Mouse (Mus musculus) heart, adult 9 months (tissue): Measurements from ENCODE around the gene Cacng8.
A peak's percentile ranks its signal among the peaks of the same experiment; 100 is the strongest.

ENCODE experiments used
- DNase-seq, 2 experiments: peaks; one replicate each; pipeline ENCODE4 v3.0.0; 2022; ENCODE audit warnings: low spot score in 2 of 2

The Cacng8 gene

GRCm38 (mm10) chr7:3390413-3391080 is at the start of gene Cacng8:
Gene Cacng8 (plus strand): TSS chr7:3390683.
- no peak for DNase-seq

DNA sequence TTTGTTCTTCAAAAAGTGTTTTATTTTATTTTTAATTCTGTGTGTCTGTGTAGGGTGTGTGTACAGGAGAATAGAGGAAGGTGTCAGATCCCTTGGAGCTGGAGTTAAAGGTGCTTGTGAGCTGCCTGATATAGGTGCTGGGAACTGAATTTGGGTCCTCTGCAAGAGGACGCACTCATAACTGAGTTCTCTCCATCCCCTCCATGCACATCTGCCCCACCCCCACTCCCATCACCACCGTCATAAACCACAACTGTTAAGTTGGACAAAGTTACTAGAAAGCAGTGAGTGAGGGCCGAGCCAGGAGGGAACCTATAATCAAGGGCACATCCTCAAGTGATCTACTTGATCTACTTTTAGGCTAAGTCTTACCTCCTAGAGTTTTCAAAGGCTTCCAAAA is 46.6 kb upstream of the Cacng8 start:
- no peak for DNase-seq

DNA sequence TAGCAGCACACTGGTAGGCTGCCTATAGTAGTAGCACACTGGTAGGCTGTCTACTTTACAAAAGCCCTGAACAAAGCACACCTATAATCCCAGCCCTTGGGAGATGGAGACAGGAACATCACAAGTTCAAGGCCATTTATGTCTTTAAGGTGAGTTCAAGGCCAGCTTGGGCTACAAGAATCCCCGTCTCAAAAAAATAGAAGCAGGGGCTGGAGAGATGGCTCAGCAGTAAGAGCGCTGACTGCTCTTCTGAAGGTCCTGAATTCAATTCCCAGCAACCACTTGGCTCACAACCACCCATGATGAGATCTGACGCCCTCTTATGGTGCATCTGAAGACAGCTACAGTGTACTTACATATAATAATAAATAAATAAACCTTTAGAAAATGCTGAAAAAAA is 45.2 kb upstream of the Cacng8 start:
- DNase-seq, result no peak

DNA sequence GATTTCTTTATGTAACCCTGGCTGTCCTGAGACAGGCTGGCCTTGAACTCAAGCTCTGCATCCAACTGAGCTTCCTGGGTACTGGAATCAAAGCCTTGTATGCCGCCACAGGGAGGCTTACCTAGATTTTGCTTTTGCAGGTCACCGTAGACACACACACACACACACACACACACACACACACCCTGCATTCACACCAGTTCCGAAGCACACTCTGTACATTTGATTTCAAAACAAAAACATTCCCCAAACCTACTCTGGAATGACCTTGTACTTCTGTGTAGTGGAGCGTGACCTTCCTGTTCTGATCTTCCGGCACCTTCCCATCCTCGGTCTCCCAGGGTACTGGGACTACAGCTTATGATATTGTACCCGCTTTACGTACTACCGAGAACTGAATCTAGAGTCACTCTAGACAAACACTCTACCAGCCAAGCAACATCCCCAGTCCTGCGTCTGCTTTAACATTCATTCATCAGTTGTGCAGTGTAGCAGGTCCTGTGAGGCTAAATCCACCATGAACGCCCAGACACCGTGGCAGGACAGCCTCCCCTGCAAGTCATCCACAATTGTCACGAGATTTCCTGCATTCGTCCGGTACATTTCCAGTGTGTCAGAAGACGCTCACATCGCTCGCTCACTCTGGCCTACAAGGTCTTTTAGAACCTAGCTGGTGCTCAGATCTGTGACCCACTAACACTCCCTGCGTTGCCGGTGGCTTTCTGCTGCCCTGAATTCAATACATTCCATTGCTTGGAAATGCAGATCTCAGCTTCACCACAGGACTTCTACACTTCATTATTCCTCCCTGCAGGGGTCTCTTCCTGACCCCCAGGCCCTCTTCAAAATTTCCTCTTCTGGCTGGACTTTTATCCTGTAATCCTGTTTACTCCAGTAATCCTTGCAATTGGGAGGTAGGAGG is 42.9 kb upstream of the Cacng8 start:
- no peak for DNase-seq

DNA sequence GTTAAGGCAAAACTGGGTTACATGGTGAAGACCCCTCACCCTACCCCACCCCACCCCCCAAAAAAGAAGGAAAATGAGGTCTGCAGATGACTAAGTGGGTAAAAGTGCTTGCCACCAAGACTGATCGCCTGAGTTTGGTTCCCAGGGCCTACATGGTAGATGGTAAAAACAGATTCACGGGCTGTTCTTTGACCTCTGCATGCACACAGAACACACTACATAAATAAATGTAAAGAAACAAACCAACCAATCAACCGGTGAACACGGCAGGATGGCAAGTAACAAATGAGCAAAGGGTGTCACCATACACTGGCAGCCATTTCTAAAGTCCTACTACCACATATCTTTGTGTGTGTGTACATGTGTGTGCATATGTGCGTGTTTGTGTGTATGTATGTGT is 42.2 kb upstream of the Cacng8 start:
- no peak for DNase-seq

GRCm38 (mm10) chr7:3349775-3350174 is 40.7 kb upstream of the Cacng8 start:
- DNase-seq, result no peak

DNA sequence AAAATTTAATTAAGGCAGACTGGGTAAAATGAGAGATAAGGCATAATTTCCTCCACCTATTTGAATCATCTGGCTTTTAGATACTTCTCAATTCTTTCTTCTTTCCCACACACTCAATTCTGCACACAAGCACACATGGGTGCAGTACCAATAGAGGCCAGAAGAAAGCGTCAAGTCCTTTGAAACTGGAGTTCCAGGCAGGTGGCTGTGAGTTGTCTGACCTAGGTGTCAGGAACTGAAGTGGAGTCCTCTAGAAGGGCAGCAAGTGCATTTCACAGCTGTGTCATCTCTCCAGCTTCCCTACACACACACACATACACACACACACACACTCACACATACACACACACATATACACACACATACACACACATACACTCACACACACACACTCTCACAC is 38.9 kb upstream of the Cacng8 start:
- DNase-seq, result no peak

DNA sequence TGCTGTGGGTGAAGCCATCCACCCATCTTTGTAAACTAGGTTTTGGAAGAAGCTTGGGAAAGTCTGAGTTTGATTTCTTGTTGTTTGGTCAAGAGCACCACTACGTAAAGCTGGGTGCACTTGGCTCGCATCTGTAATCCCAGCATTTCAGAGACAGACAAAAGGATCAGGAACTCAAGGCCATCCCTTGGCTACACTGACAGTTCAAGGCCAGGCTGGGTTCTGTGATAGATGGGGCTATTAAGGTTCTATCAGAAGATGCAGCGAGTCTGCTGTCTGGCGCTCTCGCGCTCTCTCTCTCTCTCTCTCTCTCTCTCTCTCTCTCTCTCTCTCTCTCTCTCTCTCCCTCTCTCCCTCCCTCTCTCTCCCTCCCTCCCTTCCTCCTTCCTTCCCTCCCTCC is 35.6 kb upstream of the Cacng8 start:
- no peak for DNase-seq

- no peak for DNase-seq
These were observed 29.8 kb upstream of the Cacng8 start for GRCm38 (mm10) chr7:3360678-3361077.

DNA sequence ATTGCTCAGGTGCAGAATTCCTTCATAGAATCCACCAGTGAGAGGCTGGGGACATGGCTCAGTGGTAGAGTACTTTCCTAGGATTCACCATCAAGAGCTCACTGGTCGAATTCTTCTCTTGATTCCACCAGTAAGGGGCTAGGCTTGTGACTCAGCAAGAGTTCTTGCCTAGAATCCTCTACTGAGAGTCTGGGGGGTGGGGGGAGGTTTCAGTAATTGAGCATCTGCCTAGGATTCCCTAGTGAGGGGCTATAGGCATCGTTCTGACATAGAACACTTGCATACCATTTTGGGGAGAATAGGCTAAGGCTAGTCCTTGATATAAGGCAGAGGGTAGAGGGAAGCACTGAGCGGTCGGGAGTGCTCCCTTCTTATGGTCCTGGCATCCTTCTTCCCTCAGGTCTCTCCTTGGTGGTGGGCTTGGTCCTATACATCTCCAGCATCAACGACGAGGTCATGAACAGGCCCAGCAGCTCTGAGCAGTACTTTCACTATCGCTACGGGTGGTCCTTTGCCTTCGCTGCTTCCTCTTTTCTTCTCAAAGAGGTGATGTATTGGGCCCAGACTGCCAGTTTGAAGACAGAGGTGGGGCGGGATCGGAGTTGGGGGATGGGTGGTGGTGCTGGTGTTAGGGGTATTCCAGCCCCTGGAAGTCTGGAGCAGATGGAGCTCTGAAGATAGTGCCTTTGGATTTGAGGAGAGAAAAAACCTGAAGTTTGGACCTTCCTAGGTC is 24.8 kb upstream of the Cacng8 start:
- DNase-seq, result no peak

GRCm38 (mm10) chr7:3366705-3367516 is 23.6 kb upstream of the Cacng8 start:
- no peak for DNase-seq

- no peak for DNase-seq
These were observed 22.9 kb upstream of the Cacng8 start for GRCm38 (mm10) chr7:3367569-3367968.

DNA sequence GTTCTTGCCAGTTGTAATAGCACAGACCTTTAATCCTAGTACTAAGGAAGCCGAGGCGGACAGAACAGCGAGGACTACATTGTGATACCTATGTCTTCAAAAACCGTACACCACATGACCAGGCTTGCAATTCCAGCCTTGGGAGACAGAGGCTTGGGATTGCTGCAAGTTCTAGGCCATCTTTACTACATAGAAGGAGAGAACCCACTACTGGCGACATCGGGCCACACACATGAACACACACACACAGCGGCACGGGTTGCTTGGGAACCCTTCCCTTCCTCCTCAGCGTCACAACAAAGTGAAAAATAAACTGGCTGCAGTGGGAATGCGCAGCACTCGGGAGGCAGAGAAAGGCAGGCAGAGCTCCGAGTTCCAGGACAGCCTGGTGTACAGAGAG is 22.2 kb upstream of the Cacng8 start:
- no peak for DNase-seq

GRCm38 (mm10) chr7:3369189-3369588 is 21.3 kb upstream of the Cacng8 start:
- DNase-seq, result no peak

- no peak for DNase-seq
These were observed 20.1 kb upstream of the Cacng8 start for GRCm38 (mm10) chr7:3370407-3370806.

- no peak for DNase-seq
These were observed 18.1 kb upstream of the Cacng8 start for GRCm38 (mm10) chr7:3372376-3372775.

DNA sequence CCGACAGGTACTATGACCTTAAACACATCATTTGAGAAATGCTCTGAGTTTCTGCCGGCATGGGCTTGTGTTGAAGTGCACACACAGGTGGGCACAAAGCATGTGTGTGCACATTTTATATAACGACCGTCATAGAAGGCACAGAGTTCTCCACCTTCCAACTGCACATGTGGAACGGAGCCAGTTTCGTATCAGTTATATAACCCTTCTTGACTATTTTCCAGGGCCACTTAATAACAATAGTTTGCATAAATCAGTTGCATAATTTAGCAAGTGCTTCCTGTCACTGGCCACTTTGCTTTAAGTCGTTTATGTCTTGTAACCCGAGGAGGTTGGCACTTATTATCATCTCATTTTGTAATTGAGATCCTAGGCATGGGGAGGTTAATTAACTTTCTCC is 16.7 kb upstream of the Cacng8 start:
- no peak for DNase-seq

DNA sequence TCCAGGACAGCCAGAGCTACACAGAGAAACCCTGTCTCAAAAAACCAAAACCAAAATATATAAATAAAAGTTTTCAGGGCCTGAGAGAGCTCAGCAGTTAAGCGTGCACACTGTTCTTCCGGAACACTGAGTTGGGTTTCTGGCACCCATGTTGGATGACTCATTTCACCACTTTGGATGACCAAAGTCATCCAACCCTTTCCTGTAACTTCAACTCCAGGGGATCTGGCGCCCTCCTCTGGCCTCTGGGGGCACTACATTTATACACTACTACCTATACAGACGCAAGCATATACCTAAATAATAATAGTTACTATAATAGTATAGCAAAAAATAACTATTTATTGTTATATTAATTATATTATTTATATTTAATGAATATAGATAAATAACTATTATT is 13.7 kb upstream of the Cacng8 start:
- peak; percentile 12 to 39 for DNase-seq

DNA sequence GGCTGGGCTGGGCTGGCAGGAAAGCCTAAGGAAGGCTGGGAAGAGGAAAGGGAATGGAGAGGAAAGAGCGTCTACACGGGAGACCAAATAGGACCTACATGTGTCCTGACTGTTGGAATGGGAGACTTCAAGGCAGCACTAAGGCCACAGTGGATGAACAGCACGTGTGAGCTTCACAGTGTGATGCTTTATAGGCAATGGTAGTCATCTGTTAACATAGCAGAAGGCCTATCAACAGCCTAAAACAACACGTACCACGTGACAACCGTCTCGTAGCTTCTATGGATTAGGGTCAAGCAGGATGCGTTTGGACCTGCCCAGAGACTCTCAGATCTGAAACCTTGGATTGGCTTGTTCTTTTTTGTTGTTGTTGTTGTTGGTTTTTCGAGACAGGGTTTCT is 8.4 kb upstream of the Cacng8 start:
- no peak for DNase-seq

- no peak for DNase-seq
These were observed 5.6 kb upstream of the Cacng8 start for GRCm38 (mm10) chr7:3384807-3385319.

DNA sequence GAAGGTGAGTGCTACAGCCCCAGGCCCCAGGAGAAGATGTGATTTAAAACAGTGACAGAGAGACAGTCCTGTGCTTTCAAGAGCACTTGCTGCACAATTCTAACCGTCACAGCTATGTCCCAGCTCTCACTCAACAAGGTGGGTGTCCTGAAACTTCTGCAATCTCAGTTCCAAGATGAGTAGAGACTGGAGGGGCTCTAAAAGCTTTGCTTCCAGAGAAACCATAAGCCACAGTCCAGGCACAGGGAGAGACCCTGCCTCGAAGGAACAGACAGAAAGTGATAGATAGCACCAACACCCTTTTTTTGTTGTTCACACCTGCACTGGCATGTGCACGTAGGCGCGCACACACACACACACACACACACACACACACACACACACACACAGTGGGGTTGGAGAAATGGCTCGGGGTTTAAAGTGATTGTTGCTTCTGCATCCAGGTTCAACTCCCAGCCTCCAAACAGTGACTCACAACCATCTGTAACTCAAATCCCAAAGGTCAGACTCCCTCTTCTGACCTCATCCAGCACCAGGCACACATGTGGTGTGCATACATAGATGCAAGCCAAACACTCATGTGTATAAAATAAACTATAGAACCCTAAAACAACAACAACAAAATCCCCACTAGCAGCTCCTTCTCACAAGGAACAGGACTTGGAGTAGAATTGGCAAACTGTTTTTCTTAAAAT is 4.3 kb upstream of the Cacng8 start:
- no peak for DNase-seq
